In genomic region chr11:46848221-46848971, GRCm38 (mm10) we compare ENCODE assay signal across 8 mouse cellular contexts. TPM values are rescaled to one million over a fixed set of nuclear protein-coding genes. Genes with fewer than 3 reads are reported as not detected.
DNase-seq lines count a peak whose midpoint lies in the region; ATAC-seq and TF ChIP-seq lines count a peak whose summit lies in the region.

No protein-coding gene starts in this region.

- CTCF ChIA-PET in Patski (lab: Charles Lee): interaction anchor here (1.2 kb wide), 1 partner anchor 12 kb away, joined by 3 read pairs; no protein-coding TSS in a partner anchor

- H3K4me3 ChIP-seq in heart, postnatal 0 days (ENCODE audit: low read depth, low read length): no peak overlapping the region
- no peak overlapping the region for H3K4me3 ChIP-seq in hindbrain, embryonic 10.5 days
- H3K4me3 ChIP-seq in limb, embryonic 13.5 days: no peak overlapping the region

- TF ChIP-seq EP300 in heart, postnatal 0 days (IDR thresholded peaks at IDR 0.05; ENCODE audit: low read depth): no peak

- H3K9ac ChIP-seq in heart, postnatal 0 days (replicated peaks; ENCODE audit: low read depth, low read length): no peak overlapping the region
- H3K9ac ChIP-seq in limb, embryonic 13.5 days: no peak overlapping the region

- TF ChIP-seq CTCF in heart, postnatal 0 days (IDR thresholded peaks at IDR 0.05; ENCODE audit: low read depth): peak; percentile 39
- peak; percentile 41 for TF ChIP-seq CTCF in Patski (IDR thresholded peaks at IDR 0.05)

- no peak overlapping the region for H3K27ac ChIP-seq in heart, postnatal 0 days (ENCODE audit: low read depth)
- H3K27ac ChIP-seq in hindbrain, embryonic 10.5 days: no peak overlapping the region
- H3K27ac ChIP-seq in limb, embryonic 13.5 days: no peak overlapping the region

- 39% methylated on average over 8 of the region's 8 CpGs for WGBS in heart, postnatal 0 days
- WGBS in hindbrain, embryonic 10.5 days: 36% methylated on average over 8 of the region's 8 CpGs
- 23% methylated on average over 8 of the region's 8 CpGs for whole genome bisulfite sequencing in limb, embryonic 13.5 days

- no peaks in the 10 kb centered on the region for H3K9me3 ChIP-seq in heart, postnatal 0 days (replicated peaks; ENCODE audit: control insufficient read depth, low read length)
- no peaks in the 10 kb centered on the region for H3K9me3 ChIP-seq in hindbrain, embryonic 10.5 days
- no peaks in the 10 kb centered on the region for H3K9me3 ChIP-seq in limb, embryonic 13.5 days

- in situ Hi-C loops in Patski (cut with MboI; ENCODE audit: low pct_unique_long_range_greater_than_20kb): no loop called here

- intact Hi-C loops in heart, postnatal 25 days (cut with DNase I): no loop called here

- no peaks in the 10 kb centered on the region for H3K27me3 ChIP-seq in heart, postnatal 0 days (ENCODE audit: control insufficient read depth, insufficient read depth, low read length)
- H3K27me3 ChIP-seq in Patski: no peaks in the 10 kb centered on the region
- no peaks in the 10 kb centered on the region for H3K27me3 ChIP-seq in hindbrain, embryonic 10.5 days (ENCODE audit: insufficient read depth, poor library complexity, severe bottlenecking)
- no peaks in the 10 kb centered on the region for H3K27me3 ChIP-seq in limb, embryonic 13.5 days

- POLR2A ChIA-PET in Patski (lab: Charles Lee): no interaction called here

- no peak for DNase-seq in heart, postnatal 0 days (ENCODE audit: low spot score)
- no peak for DNase-seq in heart, postnatal 25 days (ENCODE audit: low spot score)
- no peak for DNase-seq in Patski (ENCODE audit: low read depth, low spot score)
- peak; percentile 9 for DNase-seq in hindbrain, embryonic 10.5 days (ENCODE audit: low spot score)
- DNase-seq in spleen, postnatal 10 days (ENCODE audit: low spot score in 2 of 2): no peak
- DNase-seq in urinary bladder, postnatal 25 days (ENCODE audit: low spot score): no peak

- no peak for ATAC-seq in heart, postnatal 0 days (ENCODE audit: insufficient read depth, low read depth)
- peak; percentile 76 for ATAC-seq in Patski
- ATAC-seq in limb, embryonic 13.5 days (ENCODE audit: low FRiP score, low read depth): peak; percentile 72; the same call in 1 of the 2 replicates
- no peak for ATAC-seq in megakaryocyte, adult 5-6 weeks (ENCODE audit: poor library complexity, severe bottlenecking)

- H3K36me3 ChIP-seq in heart, postnatal 0 days (replicated peaks; ENCODE audit: control insufficient read depth, insufficient read depth, low read length): no peaks in the 10 kb centered on the region
- H3K36me3 ChIP-seq in hindbrain, embryonic 10.5 days: no peaks in the 10 kb centered on the region
- no peaks in the 10 kb centered on the region for H3K36me3 ChIP-seq in limb, embryonic 13.5 days

- H3K4me1 ChIP-seq in heart, postnatal 0 days (ENCODE audit: control insufficient read depth, insufficient read depth): no peaks in the 10 kb centered on the region
- H3K4me1 ChIP-seq in hindbrain, embryonic 10.5 days (replicated peaks): peaks cover 7% of the 10 kb centered on the region
- peaks cover 18% of the 10 kb centered on the region; the same call in 1 of the 2 replicates for H3K4me1 ChIP-seq in limb, embryonic 13.5 days

- H3K4me2 ChIP-seq in heart, postnatal 0 days (ENCODE audit: low read depth, low read length): no peak overlapping the region
- peak overlapping the region; percentile 19; the same call in 1 of the 2 replicates for H3K4me2 ChIP-seq in limb, embryonic 13.5 days (replicated peaks)

RNA-seq across cellular contexts. Expression of gene Timd4, which starts 37.8 kb away (rescaled TPM):
- total RNA-seq in heart, postnatal 0 days (2014; rRNA removed; ENCODE audit: low replicate concordance): 0.15 TPM in 1 of 2 replicates, not detected in the other
- polyA plus RNA-seq in heart, postnatal 0 days (2015; fragmentation: Nextera tagmentation; extraction: Ambion mirVana): 0.10 TPM in 1 of 2 replicates, not detected in the other
- total RNA-seq in heart, postnatal 25 days (2021): 1 to 10 TPM; 1.5 to 1.6 TPM
- polyA plus RNA-seq in Patski (2021): not detected
- polyA plus RNA-seq in hindbrain, embryonic 10.5 days (2016; fragmentation: Nextera tagmentation; extraction: Ambion mirVana): 0.09 and 0.14 TPM in 2 replicates
- 0.13 and 0.17 TPM in 2 replicates for polyA plus RNA-seq in limb, embryonic 13.5 days (2015; fragmentation: Nextera tagmentation; extraction: Ambion mirVana)
- total RNA-seq in megakaryocyte, adult 5-6 weeks (2015): 0.71 TPM in 1 of 2 replicates, not detected in the other
- 0.11 TPM in 1 of 2 replicates, not detected in the other for total RNA-seq in megakaryocyte, adult 5-6 weeks (2017)

Comparison
In these comparisons a context has a peak if more than half of its experiments do, and no peak if none do; other contexts are left out.
1. ATAC-seq: peak in Patski (single experiment) and limb, embryonic 13.5 days (single experiment); none in heart, postnatal 0 days (single experiment) and megakaryocyte, adult 5-6 weeks (single experiment).